Mouse (Mus musculus) forebrain, embryonic 16.5 days (tissue): ENCODE data around the gene Naa15. TPM values are rescaled to one million over a fixed set of nuclear protein-coding genes. Genes with fewer than 3 reads are reported as not detected.
A peak's percentile ranks its signal among the peaks of the same experiment; 100 is the strongest.
"Not testable (repeated sequence)": the region's sequence is repeated elsewhere in the genome, so short reads cannot be mapped to it uniquely, and the experiment has no call there.

Experiments
- ATAC-seq: fragments of 200-750 bp; cut with Nextera tagmentation; 2 replicates; pipeline ENCODE4 v1.8.0; 2017; ENCODE audit warnings: mild to moderate bottlenecking, moderate library complexity
- H3K27ac ChIP-seq: fragments of 300-500 bp; sonication (generic); 2 replicates; pipeline ENCODE4 v1.5.1; 2014; ENCODE audit warnings: low read length, control low read depth
- H3K27me3 ChIP-seq: fragments of 300-500 bp; sonication (generic); replicated peaks from 2 replicates; pipeline ENCODE4 v1.6.1; 2014; ENCODE audit warnings: low read length; ENCODE audit not compliant: control insufficient read depth, insufficient read depth
- H3K36me3 ChIP-seq: fragments of 300-500 bp; sonication (generic); 2 replicates; pipeline ENCODE4 v1.6.1; 2014; ENCODE audit not compliant: control insufficient read depth, insufficient read depth
- H3K4me1 ChIP-seq: fragments of 300-500 bp; sonication (generic); replicated peaks from 2 replicates; pipeline ENCODE4 v1.6.1; 2014; ENCODE audit warnings: low read length; ENCODE audit not compliant: control insufficient read depth, insufficient read depth
- H3K4me2 ChIP-seq: fragments of 300-500 bp; sonication (generic); 2 replicates; pipeline ENCODE4 v1.6.1; 2014; ENCODE audit warnings: mild to moderate bottlenecking, low read length, control low read depth
- H3K4me3 ChIP-seq: fragments of 300-500 bp; sonication (generic); replicated peaks from 2 replicates; pipeline ENCODE4 v1.5.1; 2014; ENCODE audit warnings: mild to moderate bottlenecking, low read length, control low read depth
- H3K9ac ChIP-seq: fragments of 300-500 bp; sonication (generic); replicated peaks from 2 replicates; pipeline ENCODE4 v1.6.1; 2014; ENCODE audit warnings: low read depth, low read length, control low read depth
- H3K9me3 ChIP-seq: fragments of 300-500 bp; sonication (generic); 2 replicates; pipeline ENCODE4 v1.6.1; 2016; ENCODE audit warnings: low read length; ENCODE audit not compliant: control insufficient read depth
- WGBS: fragments of 180-500 bp; shearing (Covaris S2); extraction: QIAGEN DNeasy Blood & Tissue Kit; methylation state at CpG from one replicate; pipeline ENCODE4 v1.1.7; 2014; 5-methylcytosine and 5-hydroxymethylcytosine counted together
- polyA plus RNA-seq: library from polyadenylated mRNA; unstranded; fragments of >200 nt; fragmentation: Nextera tagmentation; extraction: Ambion mirVana; gene quantifications from 2 replicates; pipeline ENCODE4 v1.2.1, GENCODE M21; 2015

The Naa15 gene
- polyA plus RNA-seq, 1 experiment from 2014 or later: 56.5 TPM

- H3K4me3 ChIP-seq: peak overlapping the region; percentile 97
Observed at GRCm38 (mm10) chr3:51416364-51417134, 1.6 kb downstream of the Naa15 start.

GRCm38 (mm10) chr3:51417135-51417458, 2.1 kb downstream of the Naa15 start:
- no peaks in the 10 kb centered on the region for H3K9me3 ChIP-seq
- H3K9ac ChIP-seq: peak overlapping the region; percentile 97
- peak overlapping the region; percentile 97 for H3K4me3 ChIP-seq
- WGBS: 4% methylated on average over 8 of the region's 8 CpGs
- peaks cover 26% of the 10 kb centered on the region for H3K4me1 ChIP-seq
- no peaks in the 10 kb centered on the region for H3K27me3 ChIP-seq
- H3K36me3 ChIP-seq: no peaks in the 10 kb centered on the region
- ATAC-seq: no peak
- no peak overlapping the region for H3K27ac ChIP-seq
- peak overlapping the region; percentile 72 for H3K4me2 ChIP-seq

More at GRCm38 (mm10) chr3:51416364-51417134, 1.6 kb downstream of the Naa15 start:
- peak; percentile 44 for ATAC-seq
- peak overlapping the region; percentile 72 for H3K4me2 ChIP-seq
- H3K27ac ChIP-seq: peak overlapping the region; percentile 91
- no peaks in the 10 kb centered on the region for H3K27me3 ChIP-seq
- H3K4me1 ChIP-seq: peaks cover 26% of the 10 kb centered on the region
- H3K9me3 ChIP-seq: no peaks in the 10 kb centered on the region
- H3K9ac ChIP-seq: peak overlapping the region; percentile 97
- H3K36me3 ChIP-seq: no peaks in the 10 kb centered on the region
- under 1% methylated on average over 64 of the region's 68 CpGs for WGBS

GRCm38 (mm10) chr3:51417485-51417884, 2.5 kb downstream of the Naa15 start:
- Histone ChIP-seq H3K4me2 (peak overlapping the region; percentile 72), H3K27ac (no peak overlapping the region), H3K27me3 (no peaks in the 10 kb centered on the region), H3K36me3 (no peaks in the 10 kb centered on the region), H3K4me3 (peak overlapping the region; percentile 97), H3K4me1 (peaks cover 26% of the 10 kb centered on the region), H3K9ac (no peak overlapping the region), H3K9me3 (no peaks in the 10 kb centered on the region)
- no peak for ATAC-seq
- WGBS: 49% methylated on average over 2 of the region's 2 CpGs

GRCm38 (mm10) chr3:51417966-51418365, 3.0 kb downstream of the Naa15 start:
- Histone ChIP-seq H3K9ac (no peak overlapping the region), H3K27me3 (no peaks in the 10 kb centered on the region), H3K9me3 (no peaks in the 10 kb centered on the region), H3K4me1 (peaks cover 26% of the 10 kb centered on the region), H3K4me2 (0 out of 2 replicates have a peak overlapping the region, but pooled peaks have one; percentile 2), H3K36me3 (no peaks in the 10 kb centered on the region), H3K4me3 (no peak overlapping the region), H3K27ac (no peak overlapping the region)
- WGBS: 67% methylated on average over 2 of the region's 2 CpGs
- ATAC-seq: no peak

GRCm38 (mm10) chr3:51421921-51422320, 7.0 kb downstream of the Naa15 start:
- Histone ChIP-seq H3K4me2 (no peak overlapping the region), H3K4me1 (peaks cover 17% of the 10 kb centered on the region), H3K27ac (no peak overlapping the region), H3K9ac (no peak overlapping the region), H3K4me3 (no peak overlapping the region), H3K27me3 (no peaks in the 10 kb centered on the region), H3K36me3 (no peaks in the 10 kb centered on the region), H3K9me3 (no peaks in the 10 kb centered on the region)
- 85% methylated on average over 3 of the region's 3 CpGs for WGBS
- no peak for ATAC-seq

GRCm38 (mm10) chr3:51425394-51425793, 10.4 kb downstream of the Naa15 start:
- Histone ChIP-seq H3K4me2 (no peak overlapping the region), H3K27me3 (no peaks in the 10 kb centered on the region), H3K9ac (no peak overlapping the region), H3K4me3 (no peak overlapping the region), H3K36me3 (no peaks in the 10 kb centered on the region), H3K9me3 (no peaks in the 10 kb centered on the region), H3K27ac (no peak overlapping the region), H3K4me1 (no peaks in the 10 kb centered on the region)
- ATAC-seq: no peak

GRCm38 (mm10) chr3:51434364-51434763, 19.4 kb downstream of the Naa15 start:
- H3K27me3 ChIP-seq, H3K4me3 ChIP-seq, H3K9ac ChIP-seq, H3K36me3 ChIP-seq, ATAC-seq, H3K27ac ChIP-seq, H3K4me1 ChIP-seq, H3K9me3 ChIP-seq, H3K4me2 ChIP-seq: not testable (repeated sequence)
- WGBS: 88% methylated on average over 5 of the region's 5 CpGs

GRCm38 (mm10) chr3:51434871-51435595, 20.1 kb downstream of the Naa15 start:
- Histone ChIP-seq H3K27ac (no peak overlapping the region), H3K4me1 (no peaks in the 10 kb centered on the region), H3K27me3 (no peaks in the 10 kb centered on the region), H3K4me2 (no peak overlapping the region), H3K9me3 (no peaks in the 10 kb centered on the region), H3K9ac (no peak overlapping the region), H3K36me3 (peaks cover 3% of the 10 kb centered on the region), H3K4me3 (no peak overlapping the region)
- no peak for ATAC-seq
- WGBS: 96% methylated on average over 3 of the region's 3 CpGs

- 74% methylated on average over 2 of the region's 2 CpGs for WGBS
- H3K36me3 ChIP-seq: peaks cover 34% of the 10 kb centered on the region
- H3K9me3 ChIP-seq: no peaks in the 10 kb centered on the region
Observed at GRCm38 (mm10) chr3:51468530-51468929, 53.6 kb downstream of the Naa15 start.

More at GRCm38 (mm10) chr3:51468530-51468929, 53.6 kb downstream of the Naa15 start:
- H3K4me2 ChIP-seq: no peak overlapping the region
- H3K9ac ChIP-seq: no peak overlapping the region
- H3K4me3 ChIP-seq: no peak overlapping the region
- no peaks in the 10 kb centered on the region for H3K27me3 ChIP-seq
- no peaks in the 10 kb centered on the region for H3K4me1 ChIP-seq
- no peak overlapping the region for H3K27ac ChIP-seq
- no peak for ATAC-seq
